Mouse (Mus musculus): ENCODE measurements around the gene Ddc.

Ddc gene

DNA sequence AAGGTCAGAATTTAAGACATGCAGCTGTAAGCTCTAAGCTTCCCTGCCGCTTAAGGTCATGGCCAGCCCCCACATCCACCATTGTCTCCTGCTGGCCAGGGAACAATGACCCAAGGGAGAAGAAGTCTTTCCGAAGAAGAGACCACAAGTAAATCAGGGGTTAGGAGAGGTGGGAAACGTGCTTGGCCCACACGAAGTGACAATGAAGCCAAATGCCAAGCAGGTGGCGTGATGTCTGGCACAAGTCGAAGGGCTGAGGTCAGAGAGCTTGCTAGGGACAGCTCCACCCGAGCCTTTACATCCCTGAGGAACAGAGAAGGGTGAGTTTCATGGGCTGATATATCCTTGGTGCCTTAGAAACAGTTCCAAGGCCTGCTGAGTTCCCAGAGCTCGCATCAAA, 52.9 kb downstream of the Ddc start:
- no peak for DNase-seq (ENCODE audit: low read depth, low spot score)

DNA sequence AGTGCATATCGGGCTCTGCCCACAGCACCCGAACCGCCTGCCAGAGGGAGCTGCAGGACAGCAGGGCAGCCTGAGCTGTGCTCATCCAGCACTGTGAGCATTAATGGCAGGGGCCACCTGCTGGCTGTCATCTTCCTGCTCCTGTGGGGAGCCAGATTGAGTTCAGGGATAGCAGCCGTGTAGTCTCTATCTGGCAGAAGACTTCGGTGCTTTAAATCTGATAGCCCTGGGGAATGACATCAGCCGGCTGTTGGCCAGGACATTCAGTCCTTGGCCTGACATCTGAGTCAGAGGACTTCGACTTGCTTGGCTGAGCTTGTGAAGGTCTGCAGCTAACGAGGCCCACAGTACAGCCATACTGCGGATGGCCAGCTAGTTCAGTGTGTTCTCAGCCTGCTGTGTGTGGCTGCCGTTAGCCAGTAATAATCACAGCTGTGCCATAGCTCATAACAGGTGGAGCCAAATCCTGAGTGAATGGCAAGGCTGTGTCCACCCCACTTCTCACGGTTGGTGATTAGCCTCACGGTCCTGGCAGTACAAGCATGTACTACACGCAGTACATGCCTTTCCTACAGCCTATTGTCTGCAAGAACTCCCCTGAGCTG, 53.5 kb downstream of the Ddc start:
- DNase-seq (ENCODE audit: low read depth, low spot score), result peak; percentile 56

DNA sequence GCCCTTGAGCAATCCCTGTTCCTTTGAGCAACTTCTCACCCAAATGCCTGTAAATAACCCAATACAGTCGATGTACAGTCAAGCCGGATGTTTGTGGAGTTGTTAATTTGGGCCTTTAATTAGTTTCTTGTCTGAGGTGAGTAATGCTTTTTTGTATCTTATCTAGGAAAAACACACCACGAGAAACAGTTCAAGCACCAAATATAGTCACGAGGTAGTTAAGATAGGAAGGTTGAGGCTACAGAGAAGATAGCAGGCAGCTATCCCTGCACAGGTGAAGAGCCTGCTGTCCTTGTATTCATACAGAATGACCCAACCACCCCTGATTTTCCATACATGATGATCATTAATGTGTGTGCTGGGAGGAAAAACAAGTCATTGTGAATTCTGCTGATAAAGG, 56.4 kb downstream of the Ddc start:
- no peak for DNase-seq (ENCODE audit: low read depth, low spot score)

DNA sequence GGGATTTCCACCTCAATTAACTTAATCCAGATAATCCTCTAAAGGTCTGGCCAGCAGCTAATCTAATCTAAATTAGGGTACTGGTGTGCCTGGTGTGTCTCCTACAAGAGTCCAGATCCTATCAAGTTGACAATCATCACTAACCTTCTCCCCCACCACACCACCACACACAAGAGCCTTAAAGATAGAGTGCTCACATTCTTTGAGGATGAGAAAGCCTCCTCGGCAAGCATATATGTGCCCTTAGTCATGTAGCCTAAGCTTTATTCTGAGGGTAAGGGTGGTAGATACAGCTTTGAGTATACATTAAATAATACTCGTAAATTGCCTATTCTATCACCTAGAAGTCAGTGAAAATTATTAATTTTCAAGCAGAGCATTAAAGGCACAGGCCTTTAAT, 57.2 kb downstream of the Ddc start:
- no peak for DNase-seq (ENCODE audit: low read depth, low spot score)

DNA sequence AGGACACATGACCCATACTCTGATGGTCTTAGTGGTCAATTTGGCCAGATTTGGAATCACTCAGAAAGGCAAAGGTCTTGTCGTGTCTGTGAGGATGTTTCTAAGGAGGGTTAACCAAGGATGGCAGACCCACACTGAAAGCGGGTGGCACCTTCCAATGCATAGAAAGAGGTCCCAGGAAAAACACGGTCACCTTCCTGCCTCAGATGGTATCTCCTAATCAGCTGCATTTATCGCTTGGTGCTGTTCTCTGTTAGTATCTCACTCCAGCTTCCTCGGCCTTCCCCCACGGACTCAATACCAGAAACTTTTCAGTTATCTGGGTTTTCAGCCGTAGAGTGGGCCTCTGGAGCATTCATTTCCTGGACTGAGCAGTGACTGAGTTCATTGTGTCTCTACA, 58.1 kb downstream of the Ddc start:
- DNase-seq (ENCODE audit: low read depth, low spot score), result no peak

DNA sequence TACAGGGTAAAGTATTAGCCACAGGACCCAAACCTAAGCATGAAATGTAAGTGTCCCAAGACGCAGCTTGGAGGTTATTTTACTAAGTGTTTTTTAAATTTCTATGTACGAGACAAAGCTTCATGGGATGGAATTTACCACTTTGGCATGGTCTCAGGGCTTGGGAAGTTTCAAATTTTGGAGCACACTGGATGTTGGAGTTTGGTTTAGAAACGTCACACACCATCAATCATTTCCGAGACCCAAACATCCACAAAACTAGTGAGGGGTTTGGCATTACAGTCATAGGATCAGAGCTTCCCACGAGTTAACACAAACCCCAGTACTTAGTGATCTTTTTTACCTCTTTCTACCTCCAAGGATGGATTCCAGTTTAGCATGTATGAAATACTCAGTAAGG, 60.6 kb downstream of the Ddc start:
- no peak for DNase-seq (ENCODE audit: low read depth, low spot score)

DNA sequence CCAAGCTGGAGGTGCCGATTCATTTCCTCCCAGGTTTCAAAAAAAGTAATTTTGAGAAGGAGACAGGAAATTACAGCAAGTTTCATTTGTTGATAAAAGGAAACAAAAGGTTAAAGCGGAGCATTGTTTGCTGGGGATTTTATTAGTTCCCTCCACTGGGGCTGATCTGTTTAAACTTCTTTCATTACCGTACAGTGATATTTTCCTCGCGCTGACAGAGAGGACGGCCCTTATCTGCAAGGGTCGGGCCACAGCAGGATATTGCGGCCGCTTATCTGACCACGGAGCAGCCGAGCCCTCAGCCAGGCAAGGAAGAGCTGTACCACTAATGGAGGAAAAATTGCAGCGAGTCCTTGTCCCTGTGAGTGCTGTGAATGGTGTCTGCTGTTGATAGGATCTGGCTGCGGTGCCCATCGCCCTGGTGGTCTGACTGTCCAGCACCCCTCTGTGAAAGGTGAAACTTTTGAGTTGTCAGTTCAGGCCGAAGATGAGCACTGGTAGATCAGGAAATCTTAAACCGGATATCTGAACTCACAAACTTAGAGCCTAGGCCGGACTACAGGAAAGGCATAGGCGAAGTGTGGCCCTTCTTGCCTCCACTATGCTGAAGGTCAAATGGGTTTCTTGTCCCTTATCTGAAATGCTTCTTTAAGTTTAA, 61.1 kb downstream of the Ddc start:
- DNase-seq (ENCODE audit: low read depth, low spot score), result no peak

DNA sequence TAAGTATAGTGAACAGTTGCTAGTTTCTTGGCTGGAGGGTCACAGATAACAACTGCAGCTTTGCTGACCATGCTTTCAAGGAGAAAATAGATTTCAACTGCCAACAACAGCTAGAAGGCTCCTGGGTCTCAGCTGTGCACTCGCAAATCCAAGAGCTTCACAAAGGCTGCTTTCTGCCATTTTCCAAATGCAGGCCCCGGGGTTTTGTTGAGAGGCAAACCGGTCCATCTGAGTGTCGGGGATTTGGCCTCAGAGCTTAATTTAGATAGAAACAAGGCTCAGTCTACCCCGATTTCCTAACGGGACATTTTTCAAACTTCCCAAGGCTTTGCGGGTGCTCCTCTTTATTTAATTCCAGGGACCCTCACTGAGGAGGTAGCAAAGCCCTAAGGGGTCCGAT, 61.7 kb downstream of the Ddc start:
- no peak for DNase-seq (ENCODE audit: low read depth, low spot score)

DNA sequence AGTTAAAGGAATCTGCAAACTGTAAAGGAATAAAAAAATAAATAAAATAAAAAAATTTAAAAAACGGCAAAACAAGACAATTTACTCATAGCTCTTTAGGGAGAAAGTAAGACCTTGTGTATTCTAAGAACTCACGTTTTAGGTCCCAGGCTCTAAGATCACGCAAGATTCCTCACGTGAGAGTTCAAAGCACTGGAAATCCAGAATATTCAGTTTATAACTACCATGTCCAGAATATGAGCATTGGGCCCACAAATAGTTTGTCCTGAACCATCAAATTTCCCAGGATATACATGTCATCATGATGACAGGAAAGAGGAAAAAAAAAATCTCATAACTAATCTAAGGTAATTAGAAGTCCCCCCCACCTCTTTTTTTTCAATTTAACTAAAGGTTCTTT, 62.2 kb downstream of the Ddc start:
- no peak for DNase-seq (ENCODE audit: low read depth, low spot score)

DNA sequence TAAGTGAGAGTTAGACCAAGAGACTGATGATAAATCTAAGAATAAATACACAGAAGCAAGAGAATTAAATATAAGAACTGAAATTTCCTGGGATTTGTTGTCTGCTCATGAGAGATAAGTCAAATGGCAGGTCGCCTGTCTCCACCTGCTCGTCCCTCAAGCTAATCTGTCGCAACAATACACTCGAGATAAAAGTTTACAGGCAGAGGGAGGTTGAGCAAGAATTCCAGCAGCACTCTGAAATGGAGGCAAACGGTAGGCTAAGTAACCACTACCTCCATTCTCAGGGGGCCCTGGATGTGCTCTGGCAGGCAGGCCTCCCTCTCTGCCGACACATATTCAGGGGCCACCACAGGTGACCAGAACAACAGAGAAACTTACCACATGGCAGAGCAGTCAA, 62.6 kb downstream of the Ddc start:
- DNase-seq (ENCODE audit: low read depth, low spot score), result no peak

DNA sequence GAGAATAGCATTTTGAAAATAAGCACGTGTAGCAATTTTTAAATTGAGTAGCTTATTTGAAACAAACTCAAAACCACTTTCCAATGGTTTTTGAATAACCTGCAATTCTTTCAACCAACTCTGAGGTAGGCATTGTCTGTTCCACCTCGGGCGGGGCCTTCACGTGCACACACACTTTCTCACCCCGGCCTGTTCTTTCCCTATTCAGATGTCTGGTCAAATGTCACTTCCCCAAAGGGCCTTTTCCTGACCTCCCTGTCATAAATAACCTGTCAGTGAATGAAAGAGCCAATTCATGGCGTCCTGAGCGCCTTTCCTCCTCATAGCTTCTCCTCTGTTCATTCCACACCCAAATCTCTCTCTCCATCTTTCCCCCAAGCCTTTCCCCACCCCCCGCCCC, 64.8 kb downstream of the Ddc start:
- DNase-seq (ENCODE audit: low read depth, low spot score), result peak; percentile 88

DNA sequence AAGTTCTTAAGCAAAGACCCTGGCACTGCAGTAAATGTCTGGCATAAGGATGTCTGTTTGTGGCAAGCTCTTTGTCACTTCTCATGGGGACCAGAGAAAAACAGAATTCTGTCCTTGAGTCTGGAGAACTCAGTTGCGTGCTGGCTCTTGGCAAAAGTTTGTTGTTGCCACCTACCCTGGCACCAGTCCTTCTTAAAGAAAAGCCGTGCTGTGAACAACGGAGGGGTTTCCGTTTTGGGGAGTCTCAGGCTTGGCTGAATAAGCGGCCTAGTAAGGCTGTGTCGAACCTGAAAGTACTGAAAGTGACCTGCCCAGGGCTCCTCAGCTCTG, 65.2 kb downstream of the Ddc start:
- DNase-seq (ENCODE audit: low read depth, low spot score), result no peak

DNA sequence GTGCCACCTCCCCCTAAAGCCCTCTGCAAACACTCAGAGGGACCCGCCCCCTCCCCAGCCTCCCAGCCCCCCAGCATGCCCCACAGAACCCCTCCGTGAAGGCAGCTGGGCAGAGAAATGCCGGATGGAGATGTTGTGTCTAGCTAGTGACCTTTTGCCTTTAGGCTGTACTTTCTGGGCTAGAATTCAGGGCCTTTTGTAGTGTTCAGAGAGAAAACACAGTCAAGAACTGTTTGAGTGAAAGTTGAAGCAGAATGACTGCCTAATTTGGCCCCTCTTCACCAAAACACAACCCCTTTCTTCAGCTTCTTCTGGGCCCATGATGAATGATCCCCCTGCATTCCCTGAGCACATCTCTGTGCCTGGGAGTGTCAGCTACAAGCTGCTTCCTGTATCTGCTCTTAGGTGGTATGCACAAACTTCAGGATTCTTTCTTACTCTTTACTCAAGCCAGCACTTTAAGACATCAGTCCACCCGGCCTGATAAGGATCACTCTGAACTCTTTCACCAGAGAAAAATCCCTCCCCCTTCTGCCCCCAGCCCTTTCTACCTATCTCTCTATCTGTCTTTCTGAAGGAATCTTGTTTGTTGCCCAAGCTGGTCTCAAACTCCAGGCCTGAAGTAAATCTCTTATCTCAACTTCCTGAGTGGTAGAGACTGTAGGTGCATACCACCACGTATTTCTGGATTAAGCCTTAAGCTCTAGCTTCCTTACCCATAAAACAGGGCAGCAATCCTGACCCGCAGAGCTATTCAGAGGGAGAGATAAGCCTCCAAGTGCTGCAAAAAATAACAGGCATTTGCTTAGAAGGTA, 65.8 kb downstream of the Ddc start:
- DNase-seq (ENCODE audit: low read depth, low spot score), result peak; percentile 58

DNA sequence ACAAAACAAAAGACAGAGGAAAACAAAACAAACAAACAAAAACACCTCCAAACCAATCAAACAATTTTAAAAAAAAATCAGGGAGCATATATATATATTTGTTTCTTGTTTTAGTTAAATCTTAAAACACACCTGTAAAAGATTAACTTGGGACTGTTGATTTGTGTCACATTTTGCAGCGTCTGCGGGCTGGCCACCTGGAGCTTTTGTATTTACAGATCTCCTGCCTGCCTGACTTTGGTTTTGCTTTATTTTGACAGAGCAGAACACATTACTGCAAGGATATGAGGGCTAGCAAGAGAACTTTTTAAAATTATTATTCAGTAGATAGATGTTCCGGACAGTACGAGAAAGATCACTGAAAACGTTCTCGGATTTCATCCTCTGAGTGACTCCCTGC, 66.4 kb downstream of the Ddc start:
- DNase-seq (ENCODE audit: low read depth, low spot score), result no peak

DNA sequence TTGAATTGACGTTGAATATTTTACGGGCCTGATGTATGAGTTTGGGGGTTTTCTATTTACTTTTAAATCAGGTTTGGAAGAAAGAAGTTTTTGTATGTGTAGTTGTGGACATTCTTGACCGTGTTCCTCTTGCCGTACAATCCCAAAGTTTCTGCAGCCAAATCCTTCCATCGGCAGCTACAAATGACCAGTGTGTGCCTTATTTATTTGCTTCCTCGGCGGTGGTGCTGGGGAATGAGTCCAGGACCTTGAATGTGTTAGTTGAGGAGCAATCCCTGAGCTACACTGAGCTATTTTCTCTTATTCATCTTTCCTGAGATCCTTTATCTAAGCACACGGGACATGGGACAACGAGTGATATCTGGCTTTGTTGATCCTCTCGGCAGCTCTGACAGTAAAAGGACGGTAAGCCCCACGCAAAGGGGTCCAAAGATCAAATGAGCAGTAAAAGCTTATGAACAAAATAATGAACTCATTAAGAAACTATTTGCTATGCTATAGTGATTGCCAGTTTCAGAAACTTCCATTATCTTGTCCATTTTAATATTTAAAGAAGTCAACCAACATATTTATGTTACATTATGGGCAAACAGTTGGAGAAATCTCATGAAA, 67.0 kb downstream of the Ddc start:
- DNase-seq (ENCODE audit: low read depth, low spot score), result no peak

DNA sequence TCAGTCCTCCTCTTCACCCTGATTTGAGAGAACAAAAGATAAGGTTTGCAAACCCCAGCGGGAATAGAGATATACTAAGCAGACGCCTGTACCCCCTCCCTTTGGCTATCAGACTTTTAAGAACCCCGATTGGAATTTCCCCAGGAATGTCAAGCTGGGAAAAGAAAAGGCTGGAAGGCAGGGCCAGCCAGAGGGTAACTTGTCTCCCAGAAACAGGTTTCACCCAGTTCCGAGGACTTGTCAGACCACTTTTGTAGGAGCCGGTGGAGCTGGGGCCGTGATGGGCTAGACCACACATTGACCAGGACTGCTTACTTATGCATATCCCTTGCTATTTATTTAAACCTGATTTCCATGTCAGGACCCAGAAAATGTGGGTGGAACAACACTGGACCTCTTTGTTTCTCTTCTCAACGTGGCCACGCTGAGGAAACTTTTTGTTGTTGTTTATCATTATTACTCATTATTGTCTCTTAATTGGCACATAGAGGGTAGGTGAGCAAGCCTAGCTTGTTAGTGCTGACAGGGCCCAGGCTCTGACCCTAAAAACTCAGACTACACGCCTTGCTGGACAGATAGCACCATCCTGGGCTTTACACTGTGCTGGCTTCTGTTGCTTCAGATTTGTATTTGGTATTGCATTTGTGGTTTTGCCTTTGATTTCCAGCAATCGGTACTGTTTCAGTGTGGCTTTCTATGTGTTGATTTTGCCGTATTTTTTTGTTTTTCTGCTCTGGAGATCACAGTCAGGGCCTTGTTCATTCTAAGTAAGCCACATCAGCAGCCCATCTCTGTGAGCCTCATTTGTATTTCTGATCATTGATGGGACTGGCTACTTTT, 68.6 kb downstream of the Ddc start:
- peak; percentile 67 for DNase-seq (ENCODE audit: low read depth, low spot score)

DNA sequence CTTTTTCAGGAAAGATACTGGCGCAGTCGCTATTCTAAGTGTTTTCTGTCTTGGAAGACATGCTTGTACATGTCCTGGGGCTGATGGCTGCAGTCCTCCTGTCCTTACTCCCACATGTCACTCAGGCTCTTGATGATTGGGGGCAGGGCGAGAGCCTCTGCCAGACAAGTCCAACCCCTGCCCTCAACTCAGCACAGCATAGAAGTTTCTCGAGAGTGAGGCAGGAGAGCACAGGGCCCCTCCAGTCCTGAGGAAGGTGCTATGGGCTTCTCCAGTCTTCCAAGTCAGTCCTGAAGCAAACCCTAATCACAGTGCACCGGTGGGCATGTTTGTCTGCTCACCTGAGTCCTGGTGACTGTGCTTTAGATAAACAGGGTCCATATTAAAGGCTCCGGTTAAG, 69.2 kb downstream of the Ddc start:
- no peak for DNase-seq (ENCODE audit: low read depth, low spot score)

DNA sequence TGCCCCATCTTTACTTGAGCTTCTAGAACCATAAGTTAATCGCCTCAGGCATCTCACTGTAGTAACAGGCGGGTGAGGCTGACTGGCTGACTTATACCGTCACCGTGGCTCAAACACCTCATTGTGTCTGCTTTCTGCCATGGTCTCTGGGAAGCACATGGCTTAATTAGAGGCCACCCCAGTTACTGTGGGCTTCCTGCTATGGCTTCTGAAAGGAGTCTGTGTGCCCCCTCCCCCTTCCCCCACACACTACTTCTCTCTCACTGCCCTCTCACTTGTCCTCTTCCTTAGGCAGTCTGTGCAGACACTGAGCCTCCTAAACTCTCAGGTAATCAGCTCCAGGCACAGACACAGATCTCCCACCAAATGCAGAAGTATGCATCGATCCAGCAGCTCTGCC, 69.7 kb downstream of the Ddc start:
- peak; percentile 56 for DNase-seq (ENCODE audit: low read depth, low spot score)

DNA sequence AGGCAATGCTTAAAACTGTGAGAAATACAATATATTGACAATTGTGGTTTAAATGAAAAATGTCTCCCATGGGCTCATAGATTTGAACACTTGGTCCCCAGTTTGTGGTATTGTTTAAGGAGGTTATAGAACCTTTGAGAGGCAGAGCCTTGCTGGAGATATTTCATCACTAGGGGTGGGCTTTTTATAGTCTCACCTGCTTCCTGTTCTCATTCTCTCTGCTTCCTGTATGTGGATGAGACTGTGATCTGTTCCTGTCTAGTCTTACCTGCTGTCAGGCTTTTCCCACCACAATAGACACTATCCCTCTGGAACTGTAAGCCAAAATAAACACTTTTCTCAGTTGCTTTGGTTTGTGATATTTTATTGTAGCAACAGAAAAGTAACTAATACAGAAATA, 71.5 kb downstream of the Ddc start:
- no peak for DNase-seq (ENCODE audit: low read depth, low spot score)

DNA sequence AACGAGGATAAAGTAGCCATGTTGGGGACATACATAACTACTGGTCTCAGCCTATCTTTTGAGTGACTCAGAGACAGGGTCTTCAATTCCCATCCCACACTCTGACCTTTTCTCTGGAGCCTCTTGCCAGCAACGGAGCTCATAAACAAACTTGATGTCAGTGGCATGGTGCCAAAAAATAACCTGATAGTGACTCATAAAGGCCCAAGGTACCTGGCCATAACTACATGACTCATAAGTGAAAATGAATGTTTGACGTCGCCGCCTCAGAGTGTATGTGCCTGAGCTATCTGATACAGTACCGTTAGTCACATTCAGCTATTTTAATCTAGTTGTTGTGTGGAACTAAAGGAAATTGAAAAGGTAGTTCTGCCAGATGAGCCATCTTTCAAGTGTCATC, 72.3 kb downstream of the Ddc start:
- DNase-seq (ENCODE audit: low read depth, low spot score), result no peak

DNA sequence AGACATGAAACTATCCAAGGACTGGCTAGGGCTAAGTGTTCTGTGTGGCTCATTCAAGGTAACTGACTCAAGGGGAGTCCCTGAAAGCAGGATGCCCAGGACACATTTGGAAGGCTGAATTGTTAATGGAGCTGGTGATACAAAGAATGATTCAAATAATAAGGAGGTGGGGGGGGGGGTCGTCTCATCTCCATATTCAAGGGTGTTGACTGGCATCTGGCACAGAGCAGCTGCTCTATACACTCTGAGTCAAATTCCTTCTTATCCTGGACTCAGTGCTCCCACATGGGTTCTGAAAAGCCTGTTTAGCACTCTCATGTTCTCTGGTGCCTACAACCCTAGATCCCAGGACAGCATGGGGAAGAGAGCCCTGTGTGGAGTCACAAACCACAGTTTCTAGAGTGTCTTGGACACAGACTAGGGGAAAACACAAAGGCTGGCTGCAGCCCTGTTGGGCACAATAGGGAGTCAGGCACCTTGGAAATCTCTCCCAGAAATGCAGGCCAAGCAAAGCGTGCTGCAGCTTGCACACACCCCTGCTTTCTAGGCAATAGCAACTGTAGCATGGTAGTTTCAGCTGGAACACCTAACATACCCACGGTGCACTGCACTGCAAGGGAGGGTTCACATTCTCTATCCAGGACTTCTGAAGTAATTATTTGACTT, 72.8 kb downstream of the Ddc start:
- no peak for DNase-seq (ENCODE audit: low read depth, low spot score)
